In genomic region chr4:135273307-135273682, GRCm38 (mm10) we compare ENCODE assay signal across 8 mouse cellular contexts. TPM values are rescaled to one million over a fixed set of nuclear protein-coding genes. Genes with fewer than 3 reads are reported as not detected.
DNase-seq lines count a peak whose midpoint lies in the region; ATAC-seq and TF ChIP-seq lines count a peak whose summit lies in the region.

No protein-coding gene starts in this region.

- H3K36me3 ChIP-seq in CH12.LX (replicated peaks in 1 of 2; ENCODE audit: control insufficient read depth in 1 of 2, insufficient read depth in 1 of 2, low read length in 1 of 2) (peaks cover 10 to 28% of the 10 kb centered on the region in 2 experiments), ES-E14 (ENCODE audit: control insufficient read depth, insufficient read depth, low read length, poor library complexity, severe bottlenecking) (peaks cover 11% of the 10 kb centered on the region; the same call in 1 of the 2 replicates)
- H3K36me3 ChIP-seq in hindbrain, embryonic 14.5 days (replicated peaks; ENCODE audit: control insufficient read depth, insufficient read depth): no peaks in the 10 kb centered on the region
- H3K36me3 ChIP-seq in liver, embryonic 11.5 days (ENCODE audit: control insufficient read depth, insufficient read depth, low read length): no peaks in the 10 kb centered on the region
- H3K36me3 ChIP-seq in neural tube, embryonic 12.5 days: no peaks in the 10 kb centered on the region

- TF ChIP-seq POLR2A in CH12.LX (IDR thresholded peaks at IDR 0.05; ENCODE audit: low read depth, low read length): no peak

- H3K27ac ChIP-seq in CH12.LX (ENCODE audit: insufficient read depth, low read depth): no peak overlapping the region
- H3K27ac ChIP-seq in ES-E14 (ENCODE audit: insufficient read depth, low read depth, low read length, poor library complexity, severe bottlenecking): no peak overlapping the region
- no peak overlapping the region for H3K27ac ChIP-seq in hindbrain, embryonic 14.5 days
- H3K27ac ChIP-seq in liver, embryonic 11.5 days (ENCODE audit: low read depth, low read length): peak overlapping the region; percentile 44
- no peak overlapping the region for H3K27ac ChIP-seq in neural tube, embryonic 12.5 days

- H3K9ac ChIP-seq in CH12.LX (ENCODE audit: insufficient read depth, low read depth) (peak overlapping the region; percentile 20; the same call in 1 of the 2 replicates), ES-E14 (ENCODE audit: insufficient read depth, low read depth, low read length, poor library complexity, severe bottlenecking) (peak overlapping the region; percentile 55)
- no peak overlapping the region for H3K9ac ChIP-seq in hindbrain, embryonic 14.5 days
- H3K9ac ChIP-seq in liver, embryonic 11.5 days (ENCODE audit: low read depth, low read length): peak overlapping the region; percentile 63
- H3K9ac ChIP-seq in neural tube, embryonic 12.5 days: peak overlapping the region; percentile 33; the same call in 1 of the 2 replicates

- dilution Hi-C loops in CH12.LX (cut with MboI; ENCODE audit: extremely low pct_ligation_motif_present, extremely low pct_unique_long_range_greater_than_20kb, low sequenced_read_pairs): no loop called here

- in situ Hi-C loops in CH12.LX (cut with MboI; ENCODE audit: low pct_ligation_motif_present, low pct_unique_long_range_greater_than_20kb, low sequenced_read_pairs) (no loop called here), ES-E14 (cut with MboI; ENCODE audit: low sequenced_read_pairs in 2 of 2, unreplicated experiment in 2 of 2) (no loop called here)

- H3K79me2 ChIP-seq in CH12.LX (replicated peaks; ENCODE audit: control insufficient read depth, extremely low read depth, insufficient read depth, poor library complexity, severe bottlenecking): peaks cover 39% of the 10 kb centered on the region

- no peak for TF ChIP-seq CTCF in CH12.LX (conservative IDR thresholded peaks at IDR 0.05 in 1 of 2, IDR thresholded peaks at IDR 0.05 in 1 of 2; ENCODE audit: low read depth in 2 of 2, low read length in 2 of 2)

- TF ChIP-seq EP300 in CH12.LX (IDR thresholded peaks at IDR 0.05; ENCODE audit: low read length): no peak

- no peak for DNase-seq in CH12.LX (ENCODE audit: extremely low read depth)
- no peak for DNase-seq in ES-E14 (ENCODE audit: low read depth, low spot score)
- no peak for DNase-seq in hindbrain, embryonic 14.5 days (ENCODE audit: low spot score)
- DNase-seq in liver, embryonic 11.5 days (ENCODE audit: low spot score): no peak
- no peak for DNase-seq in adrenal gland, postnatal 25 days
- DNase-seq in retina, embryonic 14.5 days (ENCODE audit: low spot score): no peak

- 2% methylated on average over 17 of the region's 17 CpGs for WGBS in hindbrain, embryonic 14.5 days
- WGBS in liver, embryonic 11.5 days: 6% methylated on average over 17 of the region's 17 CpGs
- 3% methylated on average over 17 of the region's 17 CpGs for WGBS in neural tube, embryonic 12.5 days

- no peak for ATAC-seq in hindbrain, embryonic 14.5 days (ENCODE audit: low FRiP score)
- ATAC-seq in liver, embryonic 11.5 days (replicated peaks; ENCODE audit: low FRiP score): no peak
- no peak for ATAC-seq in neural tube, embryonic 12.5 days (ENCODE audit: low FRiP score, low read depth)
- ATAC-seq in frontal cortex, adult (ENCODE audit: low TSS enrichment): no peak

- H3K4me1 ChIP-seq in CH12.LX (ENCODE audit: control insufficient read depth in 1 of 2, insufficient read depth in 2 of 2) (peaks cover 8 to 38% of the 10 kb centered on the region in 2 experiments), ES-E14 (ENCODE audit: control insufficient read depth in 2 of 2, insufficient read depth in 2 of 2, low read length in 2 of 2, poor library complexity in 1 of 2) (peaks cover 5 to 9% of the 10 kb centered on the region in 2 experiments; a peak in 2 of 4 replicates)
- peaks cover 29% of the 10 kb centered on the region for H3K4me1 ChIP-seq in hindbrain, embryonic 14.5 days (replicated peaks; ENCODE audit: control insufficient read depth, insufficient read depth, low read length)
- peaks cover 35% of the 10 kb centered on the region for H3K4me1 ChIP-seq in liver, embryonic 11.5 days (replicated peaks; ENCODE audit: control insufficient read depth, insufficient read depth, low read length)
- H3K4me1 ChIP-seq in neural tube, embryonic 12.5 days: peaks cover 36% of the 10 kb centered on the region

- H3K9me3 ChIP-seq in CH12.LX (replicated peaks; ENCODE audit: low read length) (no peaks in the 10 kb centered on the region), ES-E14 (ENCODE audit: control insufficient read depth, insufficient read depth, low read depth, low read length) (no peaks in the 10 kb centered on the region)
- H3K9me3 ChIP-seq in hindbrain, embryonic 14.5 days (ENCODE audit: control insufficient read depth, low read length): no peaks in the 10 kb centered on the region
- no peaks in the 10 kb centered on the region for H3K9me3 ChIP-seq in liver, embryonic 11.5 days (ENCODE audit: control insufficient read depth, low read length)
- H3K9me3 ChIP-seq in neural tube, embryonic 12.5 days: no peaks in the 10 kb centered on the region

- peak overlapping the region; percentile 41 for H3K4me2 ChIP-seq in CH12.LX (ENCODE audit: insufficient read depth, low read depth, poor library complexity, severe bottlenecking)
- H3K4me2 ChIP-seq in hindbrain, embryonic 14.5 days (replicated peaks): peak overlapping the region; percentile 67
- peak overlapping the region; percentile 83 for H3K4me2 ChIP-seq in liver, embryonic 11.5 days
- H3K4me2 ChIP-seq in neural tube, embryonic 12.5 days (replicated peaks): peak overlapping the region; percentile 80

- H3K4me3 ChIP-seq in CH12.LX (replicated peaks in 1 of 3; ENCODE audit: low read depth in 2 of 3, low read length in 2 of 3, poor library complexity in 1 of 3): peak overlapping the region; percentile 15 to 97 (median 41)
- peak overlapping the region; percentile 51 to 67 for H3K4me3 ChIP-seq in ES-E14 (ENCODE audit: insufficient read depth in 1 of 2, low read depth in 1 of 2, low read length in 2 of 2, poor library complexity in 1 of 2, severe bottlenecking in 1 of 2)
- peak overlapping the region; percentile 66 for H3K4me3 ChIP-seq in hindbrain, embryonic 14.5 days (replicated peaks; ENCODE audit: low read length)
- H3K4me3 ChIP-seq in liver, embryonic 11.5 days (ENCODE audit: low read depth, low read length): peak overlapping the region; percentile 37
- H3K4me3 ChIP-seq in neural tube, embryonic 12.5 days: peak overlapping the region; percentile 66

- TF ChIP-seq RAD21 in CH12.LX (IDR thresholded peaks at IDR 0.05; ENCODE audit: low read depth, low read length): no peak

- H3K27me3 ChIP-seq in CH12.LX (replicated peaks): no peaks in the 10 kb centered on the region
- no peaks in the 10 kb centered on the region for H3K27me3 ChIP-seq in hindbrain, embryonic 14.5 days (ENCODE audit: control insufficient read depth, insufficient read depth, low read length)
- H3K27me3 ChIP-seq in liver, embryonic 11.5 days (replicated peaks; ENCODE audit: control insufficient read depth, insufficient read depth, low read length): no peaks in the 10 kb centered on the region
- H3K27me3 ChIP-seq in neural tube, embryonic 12.5 days (replicated peaks): 0 out of 2 replicates have a peak, but pooled peaks cover 5% of the 10 kb centered on the region

TF ChIP-seq in CH12.LX, 34 proteins besides CTCF, POLR2A, EP300 and RAD21:
- TF ChIP-seq IRF4 (IDR thresholded peaks at IDR 0.05; ENCODE audit: low read depth, low read length) (no peak), RCOR1 (conservative IDR thresholded peaks at IDR 0.05; ENCODE audit: low read depth, low read length) (no peak), MAFK (IDR thresholded peaks at IDR 0.05; ENCODE audit: insufficient replicate concordance, low read length) (no peak), SIN3A (IDR thresholded peaks at IDR 0.05; ENCODE audit: low read length) (no peak), USF2 (conservative IDR thresholded peaks at IDR 0.05; ENCODE audit: low read depth, low read length) (no peak), POLR2AphosphoS2 (IDR thresholded peaks at IDR 0.05; ENCODE audit: low read depth, low read length) (no peak), NRF1 (IDR thresholded peaks at IDR 0.05; ENCODE audit: low read depth, low read length) (no peak), ZMIZ1 (IDR thresholded peaks at IDR 0.05; ENCODE audit: low read depth, low read length) (no peak), PAX5 (IDR thresholded peaks at IDR 0.05; ENCODE audit: low read length) (no peak), GABPA (IDR thresholded peaks at IDR 0.05; ENCODE audit: insufficient replicate concordance, low read depth, low read length) (no peak), TBP (conservative IDR thresholded peaks at IDR 0.05; ENCODE audit: low read depth, low read length) (no peak), MEF2A (IDR thresholded peaks at IDR 0.05; ENCODE audit: borderline replicate concordance, low read depth, low read length) (no peak)

TF ChIP-seq in ES-E14, 5 proteins besides CTCF, POLR2A, EP300 and RAD21:
- no peak for TF ChIP-seq CHD2 (IDR thresholded peaks at IDR 0.05; ENCODE audit: low read depth, low read length)
- TF ChIP-seq ZNF384 (IDR thresholded peaks at IDR 0.05; ENCODE audit: low read depth, low read length): no peak
- TF ChIP-seq MAFK (IDR thresholded peaks at IDR 0.05; ENCODE audit: insufficient read depth, low read depth, low read length): no peak
- TF ChIP-seq ZC3H11A (IDR thresholded peaks at IDR 0.05; ENCODE audit: borderline replicate concordance, low read depth, low read length): no peak

RNA-seq across cellular contexts. Expression of gene Clic4, which starts 0.7 kb away (rescaled TPM):
- total RNA-seq in CH12.LX (2012; rRNA removed) (124 and 154 TPM in 2 replicates), CH12.LX (2014; rRNA removed) (182 and 199 TPM in 2 replicates), ES-E14 (2012; rRNA removed) (62.4 and 69.3 TPM in 2 replicates)
- polyA plus RNA-seq in CH12.LX (2012; ENCODE audit: insufficient read length, low read depth): 198 and 214 TPM in 2 replicates
- 43.2 and 50.4 TPM in 2 replicates for polyA plus RNA-seq in hindbrain, embryonic 14.5 days (2014; fragmentation: Nextera tagmentation; extraction: Ambion mirVana)
- polyA plus RNA-seq in liver, embryonic 11.5 days (2014; fragmentation: Nextera tagmentation; extraction: Ambion mirVana): 149 and 176 TPM in 2 replicates
- polyA plus RNA-seq in neural tube, embryonic 12.5 days (2016; fragmentation: Nextera tagmentation; extraction: Ambion mirVana): 150 and 151 TPM in 2 replicates
- total RNA-seq in adrenal gland, postnatal 25 days (2021): 65.5 and 72.8 TPM in 2 replicates
